Mouse (Mus musculus): Measurements from ENCODE around the gene Gm5934. TPM values are rescaled to one million over a fixed set of nuclear protein-coding genes. Genes with fewer than 3 reads are reported as not detected.
"Not testable (repeated sequence)": the region's sequence is repeated elsewhere in the genome, so short reads cannot be mapped to it uniquely, and the experiment has no call there.

Gm5934 gene
- polyA plus RNA-seq (2012; rRNA removed): not detected in 2 replicates

- not testable (repeated sequence) for H3K27ac ChIP-seq (ENCODE audit: insufficient read depth, low read length); H3K4me1 ChIP-seq (ENCODE audit: control insufficient read depth, insufficient read depth, low read length); H3K4me3 ChIP-seq (ENCODE audit: insufficient read depth, low read length)
Observed at GRCm38 (mm10) chrX:24500660-24501059, at the start of gene Gm5934. TSS of gene Gm5934 (minus strand) at chrX:24500760.

Other genes with a start within 250 kb of the Gm5934 start
- not detected in 2 replicates for gene Gm4297, start 74.1 kb upstream of the Gm5934 start, polyA plus RNA-seq (2012; rRNA removed)